Mouse (Mus musculus): ENCODE results near the gene Thbd.

Gene Thbd

DNA sequence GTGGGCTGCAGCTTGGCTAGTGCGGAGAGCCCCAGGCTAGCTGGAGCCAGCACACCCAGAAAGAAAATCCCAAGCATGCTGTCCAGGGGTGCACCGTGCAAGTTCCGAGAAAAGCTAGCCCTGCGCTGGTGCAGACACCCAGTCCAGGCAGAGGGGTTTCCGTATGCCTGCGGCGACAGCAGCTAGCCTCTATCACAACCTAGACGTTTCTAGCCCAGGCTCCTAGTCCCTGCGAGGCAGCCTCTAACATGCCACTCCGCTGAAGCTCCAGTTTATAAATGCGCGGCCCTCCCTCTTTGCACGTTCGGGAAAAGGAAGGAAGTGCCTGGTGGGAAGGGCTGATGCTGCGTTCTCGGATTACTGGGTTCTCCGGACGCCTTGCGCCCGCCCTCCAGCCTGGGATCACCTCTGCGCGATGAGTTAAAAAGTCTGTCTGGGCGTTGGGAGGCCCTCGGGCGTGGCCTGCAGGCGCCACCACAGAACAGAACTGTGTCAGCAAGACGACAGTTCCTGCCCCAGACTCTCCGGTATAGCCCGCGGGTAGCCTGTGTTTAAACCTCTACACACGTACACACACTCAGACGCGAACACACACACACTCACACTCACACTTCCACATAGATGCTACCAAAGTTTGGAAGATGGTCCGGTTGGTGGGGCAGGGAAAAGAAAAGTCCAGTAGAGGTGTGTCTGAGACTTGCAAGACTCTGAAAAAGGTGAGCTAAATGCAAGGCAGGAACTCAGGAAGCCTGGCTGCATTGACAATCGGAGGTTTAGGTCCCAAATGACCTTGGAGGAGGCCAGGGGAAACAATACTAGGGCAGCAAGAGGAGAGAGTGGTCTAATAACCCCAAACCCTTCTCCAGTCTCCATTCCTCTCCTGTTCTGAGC lies at the start of gene Thbd:
Gene Thbd (minus strand): TSS at position 319 of the 891 bp plus-strand sequence.
- DNase-seq, result no peak

GRCm38 (mm10) chr2:148455341-148455740 lies 47.4 kb upstream of the Thbd start:
- no peak for DNase-seq

GRCm38 (mm10) chr2:148454014-148454542 lies 46.1 kb upstream of the Thbd start:
- DNase-seq, result no peak

- DNase-seq, result no peak
Measured at GRCm38 (mm10) chr2:148453061-148453460, 45.1 kb upstream of the Thbd start.

- DNase-seq, result no peak
Measured at GRCm38 (mm10) chr2:148451498-148451897, 43.5 kb upstream of the Thbd start.

- no peak for DNase-seq
Measured at GRCm38 (mm10) chr2:148450616-148451015, 42.6 kb upstream of the Thbd start.

GRCm38 (mm10) chr2:148449659-148450058 lies 41.7 kb upstream of the Thbd start:
- DNase-seq, result no peak

- no peak for DNase-seq
Measured at GRCm38 (mm10) chr2:148446446-148446845, 38.5 kb upstream of the Thbd start.

DNA sequence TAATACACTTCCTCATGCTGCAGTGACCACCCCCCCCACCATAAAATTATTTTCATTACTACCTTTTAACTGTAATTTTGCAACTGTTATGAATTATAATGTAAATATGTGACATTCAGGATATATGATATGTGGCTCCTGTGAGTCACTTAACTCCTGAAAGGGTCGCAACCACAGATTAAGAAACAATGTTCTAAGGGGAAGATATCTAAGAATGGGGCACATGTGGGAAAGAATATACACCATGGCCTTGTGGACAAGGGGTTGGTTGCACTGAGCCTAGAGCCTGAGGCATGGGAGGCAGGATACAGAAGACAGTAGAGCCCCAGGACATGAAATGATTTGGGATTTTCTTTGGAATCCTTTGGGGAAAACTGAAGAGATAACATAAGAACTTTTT lies 37.6 kb upstream of the Thbd start:
- no peak for DNase-seq

DNA sequence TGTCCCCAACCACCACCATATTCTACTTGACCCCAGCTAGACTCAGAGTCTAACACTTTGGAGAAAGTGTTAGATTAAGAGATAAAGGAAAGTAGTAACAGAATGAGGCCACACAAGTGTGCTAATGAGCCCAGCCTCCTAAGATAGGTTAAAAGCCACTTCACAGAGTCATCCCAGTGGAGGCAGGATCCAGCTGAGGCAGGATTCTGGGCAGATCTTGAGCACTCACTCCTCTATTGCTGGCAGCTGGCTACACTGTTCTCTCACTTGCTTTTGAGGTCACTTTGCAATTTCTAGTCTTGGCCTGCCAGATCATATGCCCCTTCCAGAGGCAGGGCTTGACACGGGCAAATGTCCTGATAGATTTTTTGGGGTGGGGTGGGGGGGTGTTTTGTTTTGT lies 36.5 kb upstream of the Thbd start:
- no peak for DNase-seq

- DNase-seq, result no peak
Measured at GRCm38 (mm10) chr2:148443249-148443958, 35.4 kb upstream of the Thbd start, which contains the start of gene Cd93. Cd93 (minus strand) TSS chr2:148443563.

GRCm38 (mm10) chr2:148442710-148443109 lies 34.7 kb upstream of the Thbd start:
- no peak for DNase-seq

GRCm38 (mm10) chr2:148442172-148442571 lies 34.2 kb upstream of the Thbd start:
- no peak for DNase-seq

GRCm38 (mm10) chr2:148441421-148441820 lies 33.4 kb upstream of the Thbd start:
- no peak for DNase-seq

GRCm38 (mm10) chr2:148439691-148440276 lies 31.8 kb upstream of the Thbd start:
- no peak for DNase-seq

DNA sequence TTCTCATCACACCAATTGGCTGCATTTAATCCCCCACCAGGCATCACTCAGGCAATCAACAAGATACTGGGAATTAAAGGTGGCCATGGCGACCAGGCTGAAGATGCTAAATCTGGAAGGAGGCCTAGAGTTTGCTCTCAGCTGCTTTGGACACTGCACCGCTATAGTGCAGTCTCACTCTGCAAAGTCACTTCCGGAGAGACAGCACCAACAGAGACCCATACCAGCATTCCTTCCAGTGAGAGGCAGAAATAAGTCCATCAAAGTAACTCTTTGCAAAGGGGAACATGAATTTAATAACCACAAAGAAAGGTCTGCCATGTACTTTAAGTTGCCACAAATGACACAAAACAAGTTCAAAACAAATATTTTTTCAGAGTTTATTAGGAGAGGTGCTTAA lies 28.3 kb upstream of the Thbd start:
- DNase-seq, result no peak

GRCm38 (mm10) chr2:148432346-148432745 lies 24.4 kb upstream of the Thbd start:
- no peak for DNase-seq

- DNase-seq, result no peak
Measured at GRCm38 (mm10) chr2:148430941-148431340, 23.0 kb upstream of the Thbd start.

GRCm38 (mm10) chr2:148429001-148429505 lies 21.1 kb upstream of the Thbd start:
- no peak for DNase-seq

DNA sequence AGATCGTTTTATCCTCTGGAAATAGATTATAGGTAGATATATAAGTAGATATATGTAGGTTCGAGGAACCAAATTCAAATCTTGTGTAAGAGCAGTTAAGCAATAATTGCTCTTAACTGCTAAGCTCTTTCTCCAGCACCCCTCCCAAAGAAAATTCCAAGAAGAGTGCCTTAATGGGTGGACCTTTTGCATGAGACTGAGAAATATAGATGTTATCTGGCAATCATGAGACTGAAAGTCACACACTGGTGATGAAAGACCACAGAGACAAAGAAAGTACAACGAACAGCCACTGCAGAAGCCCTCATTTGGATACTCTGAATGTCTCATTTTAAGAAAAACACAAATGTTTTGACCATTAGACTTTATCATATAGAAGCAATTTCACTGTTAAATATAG lies 20.5 kb upstream of the Thbd start:
- DNase-seq, result no peak

- DNase-seq, result no peak
Measured at GRCm38 (mm10) chr2:148427553-148427952, 19.6 kb upstream of the Thbd start.

- DNase-seq, result no peak
Measured at GRCm38 (mm10) chr2:148425709-148426382, 17.9 kb upstream of the Thbd start.

DNA sequence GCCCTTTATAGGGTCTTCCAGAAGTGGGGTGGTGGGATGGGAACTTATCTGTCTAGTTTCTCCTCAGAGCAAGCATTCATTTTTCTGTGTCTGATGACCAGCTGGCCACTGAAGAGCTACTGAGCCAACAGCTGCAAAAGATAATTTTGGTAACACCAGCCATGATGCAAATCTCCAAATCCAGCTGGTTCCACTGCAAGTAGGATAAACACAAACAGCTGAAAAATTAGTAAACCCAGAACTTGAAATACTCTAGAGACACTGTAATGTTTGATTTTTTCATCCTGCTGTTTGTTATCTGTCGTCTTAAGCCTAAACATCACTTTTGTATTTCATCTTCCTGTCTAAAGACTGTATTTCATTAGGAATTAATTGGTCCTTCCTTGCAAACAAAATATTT lies 13.7 kb upstream of the Thbd start:
- no peak for DNase-seq
